Mouse (Mus musculus): ENCODE measurements around the gene Zbtb4.

DNA sequence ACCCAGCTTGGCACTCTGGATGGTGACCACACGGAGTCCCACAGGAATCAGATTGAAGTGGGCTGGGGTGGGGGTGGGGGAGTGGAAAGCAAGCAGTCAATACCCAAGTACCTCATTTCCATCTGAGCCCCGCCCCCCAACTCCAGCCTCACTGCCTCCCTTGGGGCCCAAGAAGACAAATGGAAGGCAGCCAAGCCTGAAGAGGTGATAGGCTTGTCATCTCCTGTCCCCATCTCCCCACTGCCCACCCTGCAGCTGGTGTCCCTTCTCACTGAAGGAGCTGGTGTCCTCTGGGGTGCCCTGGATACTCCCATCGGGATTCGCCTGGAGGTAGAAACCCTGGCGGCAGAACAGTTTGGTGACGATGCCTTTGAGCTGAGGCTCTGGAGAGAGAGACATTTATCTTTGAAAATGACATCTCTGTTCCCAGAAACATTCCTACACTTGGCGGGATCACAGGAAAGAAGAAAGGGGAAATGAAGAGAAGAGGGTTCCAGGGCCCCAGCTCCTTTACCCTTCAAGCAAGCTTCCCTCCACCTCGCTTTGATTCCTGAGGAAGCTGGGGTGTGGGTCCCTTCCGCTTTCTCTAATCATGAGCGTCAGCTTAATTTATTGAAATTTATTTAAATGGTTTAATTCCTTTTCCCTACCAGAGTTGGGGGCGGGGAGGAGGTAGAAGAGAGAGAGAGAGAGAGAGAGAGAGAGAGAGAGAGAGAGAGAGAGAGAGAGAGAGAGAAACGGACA, 33.9 kb downstream of the Zbtb4 start:
- TF ChIP-seq POLR2A (IDR thresholded peaks at IDR 0.05; ENCODE audit: borderline replicate concordance, control insufficient read depth, low read depth, low read length) (no peak), CTCF (IDR thresholded peaks at IDR 0.05; ENCODE audit: control insufficient read depth, insufficient read depth, low read length) (no peak)

Measured in bone marrow, adult 2 months (tissue).